Mouse (Mus musculus) CD4-positive, CD25-positive, alpha-beta regulatory T cell, adult 4 months (primary cell): Measurements from ENCODE around the gene Suco. TPM values are rescaled to one million over a fixed set of nuclear protein-coding genes. Genes with fewer than 3 reads are reported as not detected.

Experiments used
- ATAC-seq: one replicate; pipeline ENCODE4 v1.8.0; 2017
- polyA plus RNA-seq, 2 experiments: library from polyadenylated mRNA; unstranded; fragments of 100-300 nt; shearing (Covaris generic); gene quantifications; one replicate each; pipeline ENCODE4 v1.2.1; 2017

The Suco gene
- polyA plus RNA-seq, 2 experiments from 2014 or later, result 24.8 to 31.1 TPM

- ATAC-seq, result peak; percentile 89
These were observed 17.6 kb upstream of the Suco start for GRCm38 (mm10) chr1:161894126-161894525.

- no peak for ATAC-seq
These were observed 12.3 kb upstream of the Suco start for GRCm38 (mm10) chr1:161888823-161889222.

- ATAC-seq, result no peak
These were observed 11.3 kb upstream of the Suco start for GRCm38 (mm10) chr1:161887679-161888260.

DNA sequence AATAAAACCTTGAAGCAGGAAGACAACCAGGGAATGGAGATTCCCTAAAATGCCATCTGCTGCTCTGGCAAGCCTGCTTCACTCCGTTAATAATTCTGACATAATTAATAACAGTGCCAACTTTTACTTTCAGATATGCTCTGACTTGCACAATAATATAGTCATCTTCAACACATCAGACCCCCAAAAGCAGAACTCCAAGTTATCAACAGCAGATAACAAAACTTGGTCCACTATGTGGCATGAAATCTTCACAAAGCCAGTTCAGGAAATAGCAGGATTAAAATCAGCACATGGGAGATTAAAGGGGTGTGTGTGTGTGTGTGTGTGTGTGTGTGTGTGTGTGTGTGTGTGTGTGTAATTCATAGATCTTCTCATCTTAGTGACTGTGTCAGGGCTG lies 9.3 kb upstream of the Suco start:
- no peak for ATAC-seq

GRCm38 (mm10) chr1:161877580-161878142 lies 1.2 kb upstream of the Suco start:
- ATAC-seq, result no peak

DNA sequence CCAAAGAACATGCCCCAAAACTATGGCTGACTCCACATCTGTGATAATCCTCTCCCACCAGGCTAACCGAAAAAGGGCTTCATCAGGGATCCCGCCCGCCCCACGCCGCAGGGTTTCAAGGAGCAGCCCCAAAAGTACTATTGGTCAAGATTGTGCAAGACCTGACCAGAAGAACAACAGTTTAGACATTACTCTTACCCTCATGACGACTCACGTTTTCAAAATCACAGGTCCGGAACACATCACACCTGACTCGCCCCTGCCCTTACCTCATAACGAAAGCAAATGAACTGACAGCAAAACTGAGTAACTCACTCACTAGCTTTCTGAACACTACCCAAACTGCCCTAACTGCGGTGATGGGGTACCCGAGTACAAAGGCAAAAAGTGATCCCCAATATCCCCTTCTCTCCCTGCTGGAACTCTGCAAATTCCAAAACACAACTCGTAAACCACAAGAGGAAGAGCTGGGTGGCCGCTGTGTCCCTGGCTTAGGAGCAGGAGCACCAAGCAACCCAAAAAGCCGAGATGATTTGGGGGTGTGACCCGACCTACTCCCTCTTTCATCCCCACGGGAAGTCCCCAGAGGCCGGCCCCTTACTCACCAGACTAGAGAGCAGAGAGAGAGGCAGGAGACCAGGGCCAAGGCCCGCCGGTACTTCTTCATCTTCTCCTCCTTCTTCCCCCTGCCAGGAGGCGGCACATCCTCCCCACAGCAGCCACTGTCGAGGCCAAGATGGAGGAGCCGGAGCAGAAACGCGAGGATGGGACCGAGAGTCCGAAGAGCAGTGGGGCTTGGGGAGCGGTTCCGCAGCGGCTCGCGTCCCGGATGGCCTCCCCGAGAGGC lies 553 bp downstream of the Suco start:
- peak; percentile 34 for ATAC-seq

DNA sequence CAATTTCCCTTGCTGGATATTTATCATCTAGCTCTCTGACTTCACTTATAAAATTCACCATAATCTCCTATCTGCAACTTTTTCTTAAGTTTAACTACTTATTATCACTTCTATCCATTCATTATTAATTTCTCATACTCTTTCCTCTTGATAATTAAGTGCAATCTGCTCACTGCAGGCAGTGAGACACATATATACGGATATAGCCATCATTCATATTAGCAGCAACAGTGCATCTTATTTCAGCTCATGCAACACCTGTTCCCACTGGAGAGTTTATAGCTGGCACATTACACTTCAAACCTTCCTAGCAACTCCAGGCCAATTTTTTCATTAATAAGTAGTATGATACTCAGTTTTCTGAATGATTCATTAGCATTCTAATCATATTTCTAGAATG lies 7.1 kb downstream of the Suco start:
- peak; percentile 8 for ATAC-seq

DNA sequence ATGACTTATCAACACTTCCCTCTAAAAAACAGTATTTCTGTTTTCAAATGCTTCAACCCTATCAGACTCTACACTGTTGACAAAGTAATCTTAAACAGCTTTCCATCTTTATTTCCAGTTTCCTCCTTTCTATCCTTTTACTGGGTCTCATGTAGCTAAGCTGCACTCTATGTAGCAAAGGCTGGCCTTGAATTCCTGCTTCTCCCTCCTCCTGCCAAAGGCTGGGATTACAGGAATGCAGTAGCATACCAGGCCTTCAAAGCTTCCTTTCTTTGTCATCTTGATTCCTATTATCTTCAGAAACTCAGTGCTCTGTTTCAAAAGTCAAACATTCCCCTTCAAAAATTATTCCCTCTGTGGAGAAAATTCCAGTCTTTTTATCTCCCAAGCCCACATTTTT lies 8.1 kb downstream of the Suco start:
- ATAC-seq, result no peak

GRCm38 (mm10) chr1:161863742-161864141 lies 12.7 kb downstream of the Suco start:
- ATAC-seq, result no peak

DNA sequence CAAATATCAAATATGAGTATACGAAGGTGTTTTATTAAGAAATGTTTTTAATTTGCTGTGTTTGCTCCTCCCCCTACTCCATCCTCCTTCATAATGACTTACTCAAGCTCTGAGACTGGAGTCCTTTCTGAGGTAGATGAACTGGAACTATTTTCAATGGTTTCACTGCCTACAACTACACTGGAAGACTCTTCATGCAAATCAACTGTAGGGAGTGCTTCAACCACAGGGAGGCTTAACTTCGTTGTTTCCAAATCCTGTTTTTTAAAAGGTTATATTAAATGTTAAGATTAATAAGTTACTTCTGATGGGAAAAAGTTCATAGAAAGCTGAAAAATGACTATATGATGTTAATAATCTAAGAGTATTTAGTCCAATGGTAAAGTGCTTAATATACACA lies 17.2 kb downstream of the Suco start:
- ATAC-seq, result no peak

DNA sequence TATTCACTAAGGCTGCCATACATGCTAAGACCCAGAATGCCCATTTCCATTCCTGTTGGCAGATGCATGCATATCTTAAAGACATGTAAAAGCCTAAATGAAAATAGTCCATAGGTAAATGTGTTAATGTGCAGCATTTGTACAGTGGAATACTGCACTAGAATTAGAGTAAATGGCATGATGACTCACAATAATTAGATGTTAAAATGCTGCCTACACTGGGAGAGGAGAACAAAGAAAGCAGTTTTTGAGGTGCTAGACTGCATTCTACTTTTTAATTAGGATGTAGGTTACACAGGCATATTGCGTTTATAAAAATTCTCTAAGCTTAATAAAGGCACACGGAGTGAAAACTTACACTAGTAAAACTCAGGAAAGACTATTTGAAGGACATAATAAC lies 49.8 kb downstream of the Suco start:
- ATAC-seq, result no peak

DNA sequence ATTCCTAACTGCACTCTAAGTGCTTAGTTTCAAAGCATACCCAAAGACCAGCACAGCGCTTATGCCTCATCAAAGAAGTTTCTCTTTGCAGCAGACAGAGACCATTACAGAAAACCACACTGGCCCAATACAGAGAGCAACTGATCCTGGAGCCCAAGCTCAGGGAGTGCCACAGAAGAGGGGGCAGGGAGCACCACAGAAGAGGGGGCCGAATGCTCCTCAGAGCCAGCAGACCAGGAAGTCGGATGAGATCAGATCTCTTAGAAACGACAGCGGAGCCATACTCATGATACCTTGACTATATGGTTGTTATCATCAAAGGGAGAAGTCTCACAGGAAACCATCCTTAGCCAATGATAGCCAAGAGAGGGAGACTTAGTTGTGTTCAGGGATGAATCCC lies 67.1 kb downstream of the Suco start:
- peak; percentile 69 for ATAC-seq

GRCm38 (mm10) chr1:161808980-161809379 lies 67.5 kb downstream of the Suco start:
- peak; percentile 28 for ATAC-seq

- peak; percentile 75 for ATAC-seq
These were observed 71.9 kb downstream of the Suco start for GRCm38 (mm10) chr1:161804541-161804971.

- no peak for ATAC-seq
These were observed 75.2 kb downstream of the Suco start for GRCm38 (mm10) chr1:161801321-161801720.

DNA sequence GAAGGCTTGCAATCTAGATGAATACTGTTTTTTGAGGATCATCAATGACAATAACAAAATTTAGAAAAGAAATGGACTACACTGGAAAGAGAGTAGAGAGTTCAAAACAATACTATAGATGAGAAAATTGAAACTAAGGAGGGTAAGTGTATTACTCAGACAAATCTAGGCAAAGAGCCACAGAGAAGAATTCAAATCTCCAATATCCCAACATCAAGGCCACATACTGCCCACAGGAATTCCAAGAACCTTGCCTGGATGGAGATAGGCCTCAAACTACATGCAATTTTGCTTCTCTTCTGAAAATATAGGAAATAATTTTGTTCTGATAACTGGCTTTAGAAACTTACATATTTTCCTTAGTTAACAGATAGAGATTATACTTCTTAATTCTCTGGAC lies 76.2 kb downstream of the Suco start:
- no peak for ATAC-seq

GRCm38 (mm10) chr1:161799791-161800190 lies 76.7 kb downstream of the Suco start:
- ATAC-seq, result no peak

DNA sequence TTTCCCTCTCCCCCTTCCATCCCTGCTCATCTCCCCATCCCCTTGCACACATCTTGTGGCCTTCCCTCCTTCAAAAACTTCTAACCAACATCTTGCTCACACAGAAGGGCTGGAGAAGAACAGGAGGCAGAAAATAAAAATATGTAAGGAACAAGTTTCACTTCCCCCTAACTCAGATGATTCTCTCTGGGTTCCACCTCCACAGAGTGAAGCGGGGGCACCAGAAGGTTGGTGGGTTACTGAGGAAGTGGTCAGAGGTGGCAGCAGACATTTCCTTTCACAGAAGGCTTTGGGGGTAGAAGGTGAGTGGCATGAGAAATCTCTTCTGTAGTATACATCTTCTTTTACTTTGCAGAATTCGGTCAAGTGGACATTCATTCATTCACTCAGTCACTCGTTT lies 77.6 kb downstream of the Suco start:
- no peak for ATAC-seq

- ATAC-seq, result peak; percentile 72
These were observed 81.9 kb downstream of the Suco start for GRCm38 (mm10) chr1:161794447-161795211.

- no peak for ATAC-seq
These were observed 83.2 kb downstream of the Suco start for GRCm38 (mm10) chr1:161793321-161793720.

DNA sequence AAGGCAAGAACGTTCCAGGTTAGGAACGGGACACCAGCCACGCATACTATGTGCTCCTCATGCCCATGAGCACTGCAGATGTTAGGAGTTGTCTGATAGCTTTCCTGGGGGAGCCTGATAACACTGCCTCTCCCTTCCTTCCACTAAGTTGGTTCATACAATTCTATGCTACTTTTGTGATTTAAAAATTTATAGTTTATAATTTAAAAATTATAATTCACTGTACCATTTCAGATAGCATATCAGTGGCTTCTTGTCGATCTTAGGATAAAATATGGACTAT lies 83.9 kb downstream of the Suco start:
- ATAC-seq, result no peak

GRCm38 (mm10) chr1:161791854-161792686 lies 84.4 kb downstream of the Suco start:
- ATAC-seq, result no peak
